Mouse (Mus musculus): ENCODE measurements at regions not wholly inside any gene's neighbourhood (a gene's known extent, or its start where the extent isn't known, plus 50 kb on each side); places are given as distances from the start of the nearest gene placed in this dataset.

GRCm38 (mm10) chr6:31090791-31091190 is 131.9 kb upstream of the Klf14 start:
- TF ChIP-seq CTCF (IDR thresholded peaks at IDR 0.05; ENCODE audit: borderline replicate concordance, insufficient read depth, low read length) (no peak), POLR2A (IDR thresholded peaks at IDR 0.05; ENCODE audit: low read depth, low read length) (no peak)
